Mouse (Mus musculus) adrenal gland, postnatal 4 days (tissue): Measurements from ENCODE around the gene Lcn5. TPM values are rescaled to one million over a fixed set of nuclear protein-coding genes. Genes with fewer than 3 reads are reported as not detected.
A peak's percentile ranks its signal among the peaks of the same experiment; 100 is the strongest.

Experiments
- DNase-seq, 2 experiments: peaks; one replicate each; pipeline ENCODE4 v3.0.0; 2021 to 2022; ENCODE audit warnings: low spot score in 2 of 2, mixed read lengths in 2 of 2
- long read RNA-seq, 2 experiments: library from polyadenylated mRNA; stranded (forward); transcript quantifications; one replicate each; pipeline ENCODE4 v2.0.0; 2021
- total RNA-seq, 2 experiments: library from RNA; stranded (reverse); gene quantifications; 2 replicates each; pipeline ENCODE4 v1.2.3; 2021

Lcn5 gene
- not detected for total RNA-seq
- long read RNA-seq, experiment 1, partial matches to known transcripts = 0 of 1 reads
- long read RNA-seq, experiment 1, other reads (novel, unspliced or antisense) = 1 of 1 reads
- long read RNA-seq, experiment 2 = 0 reads

DNA sequence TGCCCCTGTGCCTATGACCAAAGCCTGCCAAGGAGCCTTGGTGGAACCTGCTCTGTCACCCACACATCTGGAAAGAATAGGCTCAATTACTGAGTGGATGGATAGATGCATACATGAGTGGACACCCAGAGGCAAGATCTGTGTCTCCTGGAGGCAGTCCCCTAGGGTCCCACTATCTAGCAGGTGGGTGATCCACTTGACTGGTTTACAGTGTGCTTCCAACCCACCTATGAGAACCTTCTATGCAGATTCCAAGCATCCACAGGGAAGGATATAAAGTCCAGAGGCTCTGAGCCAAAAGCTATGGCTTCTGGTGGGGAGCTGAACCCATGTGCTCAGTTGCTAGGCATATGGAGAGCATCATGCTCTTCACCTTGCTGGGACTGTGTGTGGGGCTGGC lies at the start of gene Lcn5:
Gene Lcn5, plus strand, starts transcription at position 301 of the 400 bp plus-strand sequence.
- DNase-seq = no peak

DNA sequence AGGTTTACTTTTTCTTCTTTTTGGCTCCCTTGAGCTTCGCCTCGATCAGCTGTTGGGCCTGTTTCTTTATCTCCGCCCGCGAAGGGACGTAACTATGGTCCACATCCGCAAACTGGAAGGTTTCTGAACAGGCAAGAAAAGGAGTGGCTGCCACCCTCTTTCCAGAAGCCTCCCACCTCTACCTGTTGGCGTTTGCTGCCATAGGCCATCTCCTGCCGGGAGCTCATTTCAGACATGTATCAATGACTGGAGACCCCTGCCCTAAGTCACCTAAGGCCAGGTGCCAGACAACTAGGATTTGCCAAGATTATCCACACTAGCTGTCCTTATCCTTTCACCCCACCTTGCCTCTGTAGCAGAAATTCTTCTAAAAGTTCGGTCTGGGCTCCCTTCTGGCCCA lies 49.1 kb upstream of the Lcn5 start:
- no peak for DNase-seq

DNA sequence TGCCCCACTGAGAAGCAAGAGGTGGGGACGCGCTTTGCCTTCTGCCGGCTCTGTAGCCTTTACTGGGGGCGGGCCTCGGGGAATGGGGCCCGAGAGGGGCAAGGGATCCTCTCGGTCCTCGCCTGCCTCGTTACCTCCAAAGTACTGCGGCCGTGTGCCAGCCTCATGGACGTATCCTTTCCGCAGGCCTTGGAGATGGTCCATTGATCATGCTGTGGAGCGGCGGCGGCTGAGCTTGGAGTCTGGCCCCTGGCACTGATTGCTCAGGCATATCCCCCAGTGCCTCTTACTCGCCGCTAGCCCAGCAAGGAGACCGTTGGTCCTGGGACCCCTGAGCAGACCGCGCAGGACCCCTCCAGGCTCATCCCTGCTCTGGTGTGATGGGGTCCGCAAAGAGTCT lies 41.4 kb upstream of the Lcn5 start:
- DNase-seq = no peak

DNA sequence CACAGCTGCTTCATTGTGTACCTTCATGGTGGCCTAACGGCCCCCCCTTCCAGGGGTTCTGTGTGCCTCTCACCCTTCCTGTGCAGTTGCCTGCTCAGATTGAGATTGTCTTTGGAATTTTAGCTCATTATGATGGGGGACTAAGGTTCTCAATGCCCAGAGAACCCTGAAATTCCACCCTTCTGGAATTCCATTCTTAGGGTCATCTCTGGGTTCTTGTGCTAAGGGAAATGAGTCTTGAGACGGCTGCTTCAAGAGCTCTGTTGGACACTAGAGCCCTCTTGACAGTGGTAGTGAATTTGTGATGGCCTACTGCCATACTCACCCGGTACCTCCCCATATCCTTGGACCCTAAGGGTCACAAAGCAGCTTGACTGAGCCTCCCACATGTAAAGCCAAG lies 40.2 kb upstream of the Lcn5 start, which contains the start of gene Ccdc183:
Gene Ccdc183, minus strand, starts transcription at position 101 of the 400 bp plus-strand sequence.
- DNase-seq = no peak

DNA sequence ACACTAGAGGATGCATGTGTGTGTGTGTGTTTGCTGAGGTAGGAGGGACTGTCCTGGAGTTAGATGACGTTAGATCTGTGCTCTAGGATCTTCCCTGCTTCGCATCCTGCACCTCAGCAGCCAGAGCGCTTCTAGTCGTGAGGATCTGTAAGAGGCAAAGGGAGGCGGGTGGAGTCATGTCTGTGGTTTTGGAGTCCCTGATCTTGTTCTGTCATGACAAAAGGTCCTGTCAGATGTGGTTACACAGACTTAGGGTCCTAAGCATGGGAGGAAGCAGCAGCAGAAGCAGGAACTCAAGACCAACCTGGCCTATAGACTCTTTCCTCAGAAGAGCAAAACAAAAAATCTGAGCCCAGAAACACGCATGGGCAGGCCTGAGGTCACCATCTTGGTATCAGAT lies 37.4 kb upstream of the Lcn5 start:
- DNase-seq = no peak

DNA sequence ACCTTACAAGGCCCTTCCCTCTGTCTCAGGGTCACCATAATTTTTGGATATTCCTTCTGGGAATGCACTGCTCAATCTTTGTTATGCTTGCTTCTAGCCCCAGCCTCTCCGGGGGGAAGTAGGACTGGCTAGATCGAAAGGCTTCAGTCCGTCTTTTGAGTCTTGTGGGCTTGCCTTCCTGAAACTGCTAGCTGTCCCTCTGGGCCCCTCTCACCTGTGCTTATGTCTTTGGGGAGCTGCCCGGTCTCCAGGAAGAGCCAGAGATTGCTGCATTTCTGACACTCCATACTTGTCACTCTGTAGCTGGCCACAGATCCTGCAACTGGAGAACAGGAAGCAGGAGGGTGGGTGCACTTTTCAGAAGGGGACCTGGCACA lies 36.9 kb upstream of the Lcn5 start:
- no peak for DNase-seq

DNA sequence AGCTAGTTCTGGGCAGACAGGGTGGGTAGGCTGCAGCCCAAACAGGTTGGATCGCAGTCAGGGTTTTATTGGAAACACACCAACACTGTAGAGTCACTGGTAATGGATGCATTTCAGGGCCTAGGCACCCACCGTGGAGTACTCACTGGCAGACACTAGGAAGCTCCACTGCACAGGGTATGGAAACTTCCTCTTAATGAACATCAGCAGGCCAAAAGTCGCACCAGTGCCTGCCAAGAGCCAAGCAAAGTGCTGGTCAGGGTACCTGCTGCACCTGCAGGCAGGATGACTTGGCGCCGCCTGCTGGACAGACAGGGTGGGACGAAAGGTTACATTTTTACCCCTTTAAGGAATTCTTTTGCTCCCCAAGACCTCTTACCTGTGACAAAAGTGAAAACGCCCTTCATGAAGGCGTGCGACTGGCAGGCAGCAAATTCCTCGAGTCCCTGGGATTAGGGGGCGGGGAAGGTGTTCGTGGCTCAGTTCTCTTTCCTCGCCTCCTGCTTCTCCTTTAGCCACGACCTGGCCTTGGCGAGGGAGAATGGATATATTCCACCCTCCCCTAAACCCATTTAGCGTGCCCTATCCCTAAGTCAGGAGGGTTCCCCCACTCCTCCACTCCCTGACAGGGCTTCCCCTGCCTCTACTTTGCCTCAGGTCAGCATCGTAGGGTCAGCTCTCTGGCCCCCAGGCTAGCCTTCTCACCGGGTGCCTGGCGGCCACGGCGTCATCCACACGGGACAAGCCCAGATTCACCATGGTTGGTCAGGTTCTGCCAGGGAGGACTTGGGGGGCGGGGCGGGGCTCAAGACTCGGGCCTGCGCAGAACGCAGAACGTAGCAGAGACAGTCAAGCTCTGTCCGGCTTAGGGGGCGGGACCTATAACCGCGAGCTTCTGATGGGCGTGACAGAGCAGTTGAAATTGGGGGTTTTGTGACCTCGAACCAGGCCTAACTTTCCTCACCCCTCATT lies 36.2 kb upstream of the Lcn5 start, which contains the start of gene Tmem141:
Gene Tmem141, minus strand, starts transcription at position 777 of the 972 bp plus-strand sequence.
- peak; percentile 68 to 85 for DNase-seq

DNA sequence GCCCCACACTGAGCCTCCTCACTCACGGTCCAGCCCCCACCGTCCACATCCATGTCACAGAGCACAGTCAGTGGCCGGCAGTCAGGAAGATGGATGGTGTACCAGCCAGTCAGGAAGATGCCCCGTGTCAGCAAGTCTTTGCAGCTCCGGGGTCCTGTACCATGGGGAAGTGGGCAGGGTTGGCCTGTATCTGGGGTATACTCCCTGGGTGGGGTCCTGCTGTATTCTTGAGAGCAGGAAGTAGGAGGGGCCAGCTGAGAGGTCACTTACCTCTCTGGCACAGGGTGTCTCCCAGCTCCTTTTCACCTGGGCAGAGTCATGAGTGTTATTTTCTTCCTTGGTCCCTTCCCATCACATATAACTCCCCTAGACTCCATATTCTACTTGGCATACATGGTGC lies 31.8 kb upstream of the Lcn5 start:
- DNase-seq = no peak

DNA sequence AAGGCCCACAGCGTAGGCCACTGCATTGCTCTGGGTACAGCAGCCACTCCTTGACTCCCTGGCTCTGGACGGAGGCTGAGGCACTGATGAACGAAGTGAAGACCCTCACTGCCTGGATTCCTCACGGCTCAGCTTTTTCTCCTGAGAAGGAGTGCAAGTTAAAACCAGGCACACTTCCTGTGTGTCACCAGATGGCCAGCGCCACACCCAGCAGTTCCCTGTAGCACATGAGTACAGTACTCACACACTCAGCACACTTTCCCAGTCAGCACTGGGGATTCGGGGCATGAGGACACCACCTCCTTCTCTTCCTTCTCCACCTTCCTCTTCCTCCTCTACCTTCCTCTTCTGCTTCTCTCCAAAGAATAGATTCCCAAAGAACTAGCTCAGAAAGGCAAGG lies 29.9 kb upstream of the Lcn5 start, which contains the start of gene Fcna:
Gene Fcna, minus strand, starts transcription at position 220 of the 400 bp plus-strand sequence.
- no peak for DNase-seq

DNA sequence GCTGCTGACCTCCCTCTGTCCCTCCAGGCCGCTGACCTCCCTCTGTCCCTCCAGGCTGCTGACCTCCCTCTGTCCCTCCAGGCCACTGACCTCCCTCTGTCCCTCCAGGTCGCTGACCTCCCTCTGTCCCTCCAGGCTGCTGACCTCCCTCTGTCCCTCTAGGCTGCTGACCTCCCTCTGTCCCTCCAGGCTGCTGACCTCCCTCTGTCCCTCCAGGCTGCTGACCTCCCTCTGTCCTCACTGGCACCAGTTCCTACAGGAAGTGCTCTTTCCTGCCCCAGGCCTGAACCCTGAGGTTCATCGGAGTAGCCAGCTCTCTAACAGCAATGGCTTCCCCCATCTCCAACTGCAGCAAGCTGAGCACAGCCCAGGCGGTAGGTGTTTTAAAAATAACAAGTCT lies 29.0 kb upstream of the Lcn5 start:
- no peak for DNase-seq

DNA sequence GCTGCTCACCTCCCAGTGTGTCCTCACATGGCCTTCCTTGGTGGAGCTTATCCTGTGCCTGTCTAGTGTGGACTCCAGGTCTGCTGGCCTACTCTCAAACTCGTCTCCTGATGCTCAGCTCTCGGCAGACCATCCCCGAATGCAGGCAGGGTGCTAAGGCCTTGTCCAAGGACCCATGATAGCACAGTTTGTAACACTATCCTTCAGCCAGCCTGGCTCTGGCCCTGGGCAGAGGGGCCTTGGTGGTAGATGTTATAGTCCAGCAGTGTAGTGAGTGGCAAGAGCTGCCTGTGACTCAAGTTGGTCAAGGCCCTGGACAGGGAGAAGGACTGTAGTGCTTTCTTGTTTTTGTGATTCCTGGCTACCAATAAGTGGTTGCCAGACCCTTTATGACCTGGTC lies 24.1 kb upstream of the Lcn5 start:
- peak in 1 of 2 experiments; percentile 28 for DNase-seq

DNA sequence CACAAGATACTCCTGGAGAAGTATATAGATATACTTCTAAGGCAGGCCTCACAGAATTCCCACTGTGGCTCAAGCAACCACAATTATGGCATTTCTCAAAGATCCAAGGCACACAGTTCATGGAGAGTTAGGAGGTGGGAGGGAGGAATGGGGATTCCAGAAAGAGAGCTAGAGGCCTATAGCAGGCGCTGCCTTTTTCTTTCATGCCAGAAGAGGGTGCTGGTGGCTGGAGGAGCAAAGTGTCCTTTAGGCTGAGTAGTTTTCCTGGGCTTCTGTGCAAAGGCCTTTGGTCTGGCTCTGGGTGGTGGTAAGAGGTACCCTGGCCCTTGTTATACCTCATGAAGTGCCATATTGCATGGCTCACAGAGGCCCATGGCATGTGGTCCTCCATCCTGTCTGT lies 23.7 kb upstream of the Lcn5 start:
- no peak for DNase-seq

DNA sequence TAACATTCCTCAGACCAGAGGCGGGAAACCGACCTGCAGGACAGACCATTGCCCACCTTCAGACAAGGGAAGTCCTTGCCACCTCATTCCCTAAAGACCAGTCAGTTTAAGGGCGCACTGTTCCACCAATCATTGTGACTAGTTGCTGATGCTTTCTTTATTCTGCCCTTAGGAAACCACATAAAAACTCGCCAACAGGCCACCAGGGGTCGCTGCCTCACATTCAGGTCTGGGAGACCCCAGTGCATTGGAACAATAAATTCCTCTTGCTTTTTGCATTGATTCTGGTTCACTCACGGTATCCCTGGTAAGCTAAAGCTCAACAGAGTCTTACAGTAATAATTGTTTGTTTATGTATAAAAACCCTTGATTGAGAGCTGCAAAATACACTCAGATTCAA lies 17.9 kb upstream of the Lcn5 start:
- DNase-seq = no peak

DNA sequence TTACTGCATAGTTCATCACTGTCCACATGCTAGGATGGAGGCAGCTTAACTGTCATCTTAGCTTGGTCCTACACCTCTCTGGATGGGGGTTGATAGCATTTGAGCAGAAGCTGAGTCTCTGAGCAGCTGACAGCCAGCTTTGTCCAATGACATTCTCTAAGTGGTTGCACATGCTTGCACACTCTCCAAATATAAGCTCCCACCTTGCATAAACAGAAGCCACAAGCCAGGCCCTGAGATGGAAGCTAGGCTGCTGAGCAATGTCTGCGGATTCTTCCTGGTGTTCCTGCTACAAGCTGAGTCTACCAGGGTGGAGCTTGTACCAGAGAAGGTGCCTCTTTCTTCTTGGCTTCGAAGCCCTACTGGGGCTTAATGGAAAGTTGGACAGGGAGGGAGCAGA lies 4.8 kb upstream of the Lcn5 start, which contains the start of gene Lcn8:
Gene Lcn8, plus strand, starts transcription at position 219 of the 400 bp plus-strand sequence.
- DNase-seq = no peak

DNA sequence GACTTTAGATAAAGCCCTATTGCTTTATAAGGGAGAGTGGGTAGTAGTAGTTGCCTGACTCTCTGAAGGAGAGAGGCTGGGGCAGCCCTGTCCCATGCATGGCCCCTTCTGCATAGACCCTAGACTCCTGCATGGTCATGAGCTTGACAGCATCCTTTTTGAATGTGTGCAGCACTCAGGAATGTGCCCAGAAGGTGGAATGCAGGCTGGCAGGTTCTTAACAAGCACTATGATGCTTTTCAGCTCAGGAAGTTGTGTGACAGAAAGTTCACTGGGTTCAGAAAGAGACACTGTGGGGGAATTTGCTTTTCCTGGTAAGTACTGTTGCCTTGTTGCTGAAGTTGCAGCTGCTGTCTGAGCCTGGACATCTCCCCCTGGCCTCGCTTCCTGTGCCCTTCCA lies 3.2 kb upstream of the Lcn5 start:
- DNase-seq = no peak

DNA sequence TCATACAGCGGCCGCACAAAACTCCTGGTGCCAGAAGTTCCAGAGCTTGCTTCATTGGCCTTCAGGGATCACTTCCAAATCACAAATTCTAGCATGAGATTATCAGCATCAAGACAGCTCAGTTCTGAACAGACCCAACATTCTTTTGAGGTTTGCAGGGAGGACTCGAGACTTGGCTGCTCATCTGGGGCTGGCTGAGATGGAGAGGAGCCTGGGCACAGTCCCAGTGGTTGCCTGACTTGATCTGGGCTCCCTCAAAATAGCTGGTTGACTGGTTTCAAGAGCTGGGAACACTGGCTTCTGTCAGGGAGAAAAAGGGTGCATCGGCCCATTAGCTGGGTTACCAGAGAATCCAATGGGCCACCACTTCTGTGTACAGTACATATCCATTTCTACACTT lies 1.1 kb upstream of the Lcn5 start:
- no peak for DNase-seq

DNA sequence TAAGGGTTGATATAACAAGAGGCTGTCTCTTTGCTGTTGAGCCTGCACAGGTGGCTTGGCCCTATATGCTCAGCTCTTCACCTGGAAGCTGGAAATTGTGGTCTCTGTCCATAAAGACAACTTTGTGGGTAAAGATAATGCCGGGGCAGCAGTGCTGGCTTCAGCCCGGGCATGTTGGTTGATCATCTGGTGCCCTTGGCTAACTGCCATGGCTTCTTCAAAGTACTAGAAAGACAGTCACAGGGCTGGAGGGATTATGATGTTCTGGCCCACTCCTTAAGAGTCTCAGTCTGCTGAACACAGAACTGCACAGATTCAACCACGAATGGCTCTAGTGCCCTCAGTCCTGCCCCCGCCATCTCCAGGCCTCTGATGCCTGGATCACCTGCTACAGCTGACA lies 506 bp upstream of the Lcn5 start:
- no peak for DNase-seq

DNA sequence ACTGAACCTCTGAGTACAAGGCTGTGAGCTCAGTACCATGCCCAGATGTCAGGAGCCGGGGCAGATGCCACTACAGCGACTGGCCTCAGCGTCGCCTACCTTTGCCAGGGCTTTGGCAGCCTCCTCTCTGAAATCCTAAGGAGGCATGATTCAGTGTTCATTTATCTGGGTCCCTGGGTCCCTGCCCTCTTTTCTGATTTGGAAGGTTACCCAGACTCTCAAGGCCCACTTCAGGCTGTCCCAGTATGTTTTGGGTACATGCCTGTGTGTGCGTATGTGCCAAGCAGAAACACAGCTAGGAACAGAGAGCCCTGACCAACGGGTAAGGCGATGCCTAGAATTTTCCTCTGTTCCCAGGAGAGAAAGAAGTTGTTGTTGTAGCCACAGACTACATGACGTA lies 2.5 kb downstream of the Lcn5 start:
- no peak for DNase-seq

DNA sequence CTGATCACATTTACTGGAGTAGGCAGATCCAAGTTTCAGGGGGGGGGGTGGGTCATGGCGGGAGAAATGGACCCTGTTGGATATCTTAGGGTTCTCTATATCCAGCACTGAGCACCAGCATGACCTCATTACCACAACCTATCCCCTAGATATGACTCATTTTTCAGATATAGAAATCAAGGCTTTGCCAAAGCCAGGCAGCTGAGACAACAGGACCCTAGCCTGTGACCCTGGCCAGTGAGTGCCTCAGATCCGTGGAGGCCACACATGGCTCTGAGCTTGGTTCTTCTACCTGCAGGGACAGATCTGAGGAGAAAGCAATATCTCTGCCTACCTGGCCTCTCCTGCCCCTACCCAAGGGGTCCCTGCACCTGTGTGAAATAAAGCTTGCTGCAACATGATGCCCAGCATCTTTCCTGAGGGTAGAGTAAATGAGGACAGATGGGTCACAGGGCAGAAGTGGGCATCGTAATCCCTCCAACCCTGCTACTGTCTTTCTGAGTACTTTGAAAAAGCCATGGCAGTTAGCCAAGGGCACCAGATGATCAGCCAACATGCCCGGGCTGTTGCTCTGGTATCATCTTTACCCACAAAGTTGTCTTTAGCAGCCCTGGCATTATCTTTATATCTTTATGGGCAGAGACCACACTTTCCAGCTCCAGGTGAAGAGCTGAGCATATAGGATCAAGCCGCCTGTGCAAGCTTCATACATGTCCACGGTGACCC lies 3.7 kb downstream of the Lcn5 start:
- DNase-seq = no peak

DNA sequence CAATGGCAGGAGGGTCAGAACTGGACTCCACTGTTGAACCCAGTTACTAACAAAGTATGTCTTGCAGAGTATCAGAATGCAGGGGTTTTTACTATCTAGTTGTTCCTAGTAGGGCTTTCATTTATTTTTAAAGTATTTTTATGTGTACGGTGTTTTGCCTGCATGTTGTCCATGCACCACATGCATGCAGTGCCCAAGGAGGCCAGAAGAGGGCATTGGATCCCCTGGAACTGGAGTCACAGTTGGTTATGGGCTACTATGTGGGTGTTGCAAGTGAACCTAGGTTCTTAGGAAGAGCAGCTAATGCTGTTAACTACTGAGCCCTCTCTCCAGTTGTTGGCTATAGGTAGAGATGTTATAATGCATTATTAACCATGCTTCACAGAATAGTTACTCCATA lies 5.8 kb downstream of the Lcn5 start:
- peak in 1 of 2 experiments; percentile 67 for DNase-seq

DNA sequence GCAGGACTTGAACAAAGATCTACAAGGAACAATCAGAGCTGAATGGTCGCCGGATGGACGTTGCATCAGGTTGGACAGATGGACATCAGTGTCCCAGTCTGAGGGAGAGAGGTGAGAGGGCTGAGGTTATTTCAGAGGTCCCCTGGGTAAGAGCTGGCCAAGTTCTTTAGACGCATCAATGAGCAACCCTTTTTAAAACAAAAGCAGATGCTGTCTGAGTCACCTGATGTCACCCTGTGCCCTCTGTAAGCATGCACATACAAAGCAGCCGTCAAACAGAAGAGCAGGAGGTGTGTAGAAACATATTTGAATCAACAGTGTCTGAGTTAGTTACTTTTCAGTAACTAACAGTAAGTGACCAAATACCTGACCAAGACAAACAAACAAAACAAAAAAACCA lies 6.4 kb downstream of the Lcn5 start:
- DNase-seq = no peak

DNA sequence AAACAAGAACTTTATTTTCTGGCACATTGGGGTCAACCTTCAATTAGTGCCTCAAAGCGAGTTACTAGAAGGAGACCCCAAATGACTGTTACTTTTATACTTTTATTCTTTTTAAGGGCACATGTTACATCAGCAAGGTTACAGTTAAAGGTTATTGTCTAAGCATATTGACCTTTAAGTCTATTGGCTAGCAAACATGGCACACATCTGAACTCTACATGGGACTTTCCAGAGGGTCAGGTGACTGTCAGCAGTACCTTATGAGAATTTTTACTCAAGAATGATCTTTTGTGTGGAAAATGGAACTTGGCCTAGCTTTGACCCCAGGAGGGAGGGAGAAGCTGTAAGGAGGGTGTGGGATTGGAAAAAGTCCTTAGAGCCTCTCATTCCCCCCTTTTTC lies 8.8 kb downstream of the Lcn5 start:
- no peak for DNase-seq
